In genomic region chr5:9417098-9417497, GRCm38 (mm10) we compare ENCODE assay signal across 24 mouse cellular contexts.
DNase-seq lines count a peak whose midpoint lies in the region; ATAC-seq lines count a peak whose summit lies in the region.
"Had no signal": no experiment of that assay in that cellular context is flagged by ENCODE, and none has a peak within 500 bp of the region (broad histone marks: within the 10 kb centered on the region; RNA-seq: fewer than 3 reads in every experiment).

No protein-coding gene starts in this region.

- no peaks in the 10 kb centered on the region for H3K27me3 ChIP-seq in liver, embryonic 16.5 days (ENCODE audit: control insufficient read depth, insufficient read depth, low read depth, low read length)
- no peaks in the 10 kb centered on the region for H3K27me3 ChIP-seq in liver, embryonic 11.5 days (replicated peaks; ENCODE audit: control insufficient read depth, insufficient read depth, low read length)
- H3K27me3 ChIP-seq in neural tube, embryonic 15.5 days (replicated peaks), result no peaks in the 10 kb centered on the region
- H3K27me3 ChIP-seq: forebrain, embryonic 13.5 days; heart, embryonic 13.5 days; hindbrain, embryonic 13.5 days; intestine, embryonic 15.5 days had no signal

- no peak overlapping the region for H3K9ac ChIP-seq in liver, embryonic 16.5 days (ENCODE audit: low read depth, low read length)
- H3K9ac ChIP-seq in liver, embryonic 11.5 days (ENCODE audit: low read depth, low read length), result no peak overlapping the region
- H3K9ac ChIP-seq in neural tube, embryonic 15.5 days (replicated peaks), result no peak overlapping the region
- H3K9ac ChIP-seq: forebrain, embryonic 13.5 days; heart, embryonic 13.5 days; hindbrain, embryonic 13.5 days; intestine, embryonic 15.5 days had no signal

- H3K4me1 ChIP-seq in liver, embryonic 16.5 days (ENCODE audit: control insufficient read depth, low read depth, low read length), result no peaks in the 10 kb centered on the region
- H3K4me1 ChIP-seq in liver, embryonic 11.5 days (replicated peaks; ENCODE audit: control insufficient read depth, insufficient read depth, low read length), result no peaks in the 10 kb centered on the region
- H3K4me1 ChIP-seq in neural tube, embryonic 15.5 days, result no peaks in the 10 kb centered on the region
- H3K4me1 ChIP-seq: forebrain, embryonic 10.5 days; forebrain, embryonic 13.5 days; heart, embryonic 13.5 days; hindbrain, embryonic 13.5 days; intestine, embryonic 15.5 days had no signal

- DNase-seq in liver, embryonic 11.5 days (ENCODE audit: low spot score), result no peak
- no peak for DNase-seq in embryo, embryonic 10.5 days (ENCODE audit: low spot score)
- DNase-seq in lung, postnatal 14 days, result no peak
- DNase-seq: adrenal gland, adult 8-10 months; adrenal gland, postnatal 25 days; cerebellum, adult 18-20 months; cerebellum, adult 9-11 months; cerebellum, postnatal 25 days; gastrocnemius, postnatal 10 days; gastrocnemius, postnatal 36 days; heart, postnatal 14 days; heart, postnatal 4 days had no signal

- no peak overlapping the region for H3K4me2 ChIP-seq in liver, embryonic 16.5 days (ENCODE audit: low read depth, low read length)
- no peak overlapping the region for H3K4me2 ChIP-seq in liver, embryonic 11.5 days
- H3K4me2 ChIP-seq in neural tube, embryonic 15.5 days, result no peak overlapping the region
- H3K4me2 ChIP-seq: forebrain, embryonic 13.5 days; heart, embryonic 13.5 days; hindbrain, embryonic 13.5 days; intestine, embryonic 15.5 days had no signal

- H3K36me3 ChIP-seq in liver, embryonic 16.5 days (ENCODE audit: control insufficient read depth, insufficient read depth), result no peaks in the 10 kb centered on the region
- no peaks in the 10 kb centered on the region for H3K36me3 ChIP-seq in liver, embryonic 11.5 days (ENCODE audit: control insufficient read depth, insufficient read depth, low read length)
- 0 out of 2 replicates have a peak, but pooled peaks cover 5% of the 10 kb centered on the region for H3K36me3 ChIP-seq in neural tube, embryonic 15.5 days
- H3K36me3 ChIP-seq: forebrain, embryonic 10.5 days; heart, embryonic 13.5 days; intestine, embryonic 15.5 days had no signal

- 45% methylated on average over 7 of the region's 7 CpGs for WGBS in liver, embryonic 16.5 days (ENCODE audit: insufficient replicate concordance)
- 68% methylated on average over 7 of the region's 7 CpGs for WGBS in liver, embryonic 11.5 days
- 90% methylated on average over 7 of the region's 7 CpGs for WGBS in neural tube, embryonic 15.5 days

- H3K27ac ChIP-seq in liver, embryonic 16.5 days (ENCODE audit: low read length), result no peak overlapping the region
- H3K27ac ChIP-seq in liver, embryonic 11.5 days (ENCODE audit: low read depth, low read length), result no peak overlapping the region
- H3K27ac ChIP-seq in neural tube, embryonic 15.5 days (replicated peaks), result no peak overlapping the region
- H3K27ac ChIP-seq: forebrain, embryonic 10.5 days; forebrain, embryonic 13.5 days; heart, embryonic 13.5 days; hindbrain, embryonic 13.5 days; intestine, embryonic 15.5 days had no signal

- H3K4me3 ChIP-seq in liver, embryonic 16.5 days (ENCODE audit: low read depth, low read length), result no peak overlapping the region
- H3K4me3 ChIP-seq in liver, embryonic 11.5 days (ENCODE audit: low read depth, low read length), result no peak overlapping the region
- H3K4me3 ChIP-seq in neural tube, embryonic 15.5 days (replicated peaks), result no peak overlapping the region
- H3K4me3 ChIP-seq: forebrain, embryonic 10.5 days; forebrain, embryonic 13.5 days; heart, embryonic 13.5 days; hindbrain, embryonic 13.5 days; intestine, embryonic 15.5 days had no signal

- 0 out of 2 replicates have a peak, but pooled peaks have one; percentile 3 for ATAC-seq in liver, embryonic 16.5 days (ENCODE audit: low read depth)
- no peak for ATAC-seq in liver, embryonic 11.5 days (replicated peaks; ENCODE audit: low FRiP score)
- ATAC-seq in granulocyte monocyte progenitor cell, adult 5-6 weeks (replicated peaks; ENCODE audit: poor library complexity, severe bottlenecking), result peak; percentile 100
- ATAC-seq in megakaryocyte progenitor cell, adult 5-6 weeks (replicated peaks; ENCODE audit: poor library complexity), result peak; percentile 100
- ATAC-seq in neural tube, embryonic 15.5 days (ENCODE audit: low FRiP score), result no peak
- ATAC-seq: activated CD4-positive, CD25-positive, alpha-beta regulatory T cell, adult 4 months; forebrain, embryonic 13.5 days; forebrain, embryonic 16.5 days; hindbrain, embryonic 16.5 days; intestine, embryonic 15.5 days had no signal

- H3K9me3 ChIP-seq in liver, embryonic 16.5 days (replicated peaks; ENCODE audit: control insufficient read depth, low read length), result no peaks in the 10 kb centered on the region
- no peaks in the 10 kb centered on the region for H3K9me3 ChIP-seq in liver, embryonic 11.5 days (ENCODE audit: control insufficient read depth, low read length)
- no peaks in the 10 kb centered on the region for H3K9me3 ChIP-seq in neural tube, embryonic 15.5 days (replicated peaks)
- H3K9me3 ChIP-seq: forebrain, embryonic 10.5 days; forebrain, embryonic 13.5 days; heart, embryonic 13.5 days; hindbrain, embryonic 13.5 days; intestine, embryonic 15.5 days had no signal

Comparison
In these comparisons a context has a peak if more than half of its experiments do, and no peak if none do; other contexts are left out.
1. ATAC-seq: peak in liver, embryonic 16.5 days (single experiment), granulocyte monocyte progenitor cell, adult 5-6 weeks (single experiment) and megakaryocyte progenitor cell, adult 5-6 weeks (single experiment); none in liver, embryonic 11.5 days (single experiment) and neural tube, embryonic 15.5 days (single experiment).